Mouse (Mus musculus): ENCODE data around the gene Zfp454. TPM values are rescaled to one million over a fixed set of nuclear protein-coding genes. Genes with fewer than 3 reads are reported as not detected.

Zfp454 gene
- polyA plus RNA-seq, 1 experiment from 2014 or later, result 0.28 TPM

Other genes starting within 250 kb of the Zfp454 start
- gene Zfp354c, start 59.9 kb downstream of the Zfp454 start, polyA plus RNA-seq (2015; fragmentation: Nextera tagmentation; extraction: Ambion mirVana), result 0.76 and 0.84 TPM in 2 replicates
- 0.08 TPM in 2 replicates for gene Zfp879, start 46.1 kb downstream of the Zfp454 start, polyA plus RNA-seq (2015; fragmentation: Nextera tagmentation; extraction: Ambion mirVana)
- gene Grm6, start 37.0 kb downstream of the Zfp454 start, polyA plus RNA-seq (2015; fragmentation: Nextera tagmentation; extraction: Ambion mirVana), result 0.02 TPM in 1 of 2 replicates, not detected in the other
- 1.6 and 1.9 TPM in 2 replicates for gene Zfp2, start 28.5 kb upstream of the Zfp454 start, polyA plus RNA-seq (2015; fragmentation: Nextera tagmentation; extraction: Ambion mirVana)
- gene Zfp354b, start 44.0 kb upstream of the Zfp454 start, polyA plus RNA-seq (2015; fragmentation: Nextera tagmentation; extraction: Ambion mirVana), result 0.13 and 0.15 TPM in 2 replicates
- not detected in 2 replicates for gene 4933414I15Rik, start 56.1 kb upstream of the Zfp454 start, polyA plus RNA-seq (2015; fragmentation: Nextera tagmentation; extraction: Ambion mirVana)
- not detected in 2 replicates for gene Prop1, start 66.1 kb upstream of the Zfp454 start, polyA plus RNA-seq (2015; fragmentation: Nextera tagmentation; extraction: Ambion mirVana)
- gene Olfr1378, start 78.9 kb upstream of the Zfp454 start, polyA plus RNA-seq (2015; fragmentation: Nextera tagmentation; extraction: Ambion mirVana), result not detected in 2 replicates
- not detected in 2 replicates for gene Olfr1377, start 94.3 kb upstream of the Zfp454 start, polyA plus RNA-seq (2015; fragmentation: Nextera tagmentation; extraction: Ambion mirVana)
- not detected in 2 replicates for gene Olfr51, start 115.9 kb upstream of the Zfp454 start, polyA plus RNA-seq (2015; fragmentation: Nextera tagmentation; extraction: Ambion mirVana)
- not detected in 2 replicates for gene Olfr54, start 126.6 kb upstream of the Zfp454 start, polyA plus RNA-seq (2015; fragmentation: Nextera tagmentation; extraction: Ambion mirVana)
- gene Olfr1375, start 160.5 kb upstream of the Zfp454 start, polyA plus RNA-seq (2015; fragmentation: Nextera tagmentation; extraction: Ambion mirVana), result not detected in 2 replicates
- 1.4 and 1.7 TPM in 2 replicates for gene Zfp354a, start 171.6 kb upstream of the Zfp454 start, polyA plus RNA-seq (2015; fragmentation: Nextera tagmentation; extraction: Ambion mirVana)

Data from liver, embryonic 16.5 days (tissue).